Mouse (Mus musculus): ENCODE data around the gene E130309D02Rik. TPM values are rescaled to one million over a fixed set of nuclear protein-coding genes. Genes with fewer than 3 reads are reported as not detected.

Gene E130309D02Rik
- total RNA-seq, 2 experiments from 2014 or later: 8.1 to 11.2 TPM

DNA sequence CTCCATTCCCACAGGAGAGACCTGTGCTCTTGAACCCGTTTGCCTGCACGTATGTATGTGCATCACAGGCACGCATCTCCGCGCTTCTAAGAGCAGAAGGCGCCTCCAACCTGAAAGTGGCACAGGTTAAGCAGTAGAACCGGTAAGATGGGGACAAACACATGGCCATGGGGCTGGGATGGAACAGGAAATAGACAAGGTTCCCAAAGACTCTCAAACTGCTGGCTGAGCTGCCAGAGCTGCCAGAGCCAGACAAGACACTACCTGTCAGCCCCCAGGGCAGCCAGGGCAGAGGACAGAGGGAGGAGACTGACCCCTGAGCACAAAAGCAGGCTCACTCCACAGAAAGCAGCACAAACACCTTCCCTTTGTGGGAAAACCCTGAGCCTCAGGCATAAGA, 5.2 kb downstream of the E130309D02Rik start:
- DNase-seq: no peak

DNA sequence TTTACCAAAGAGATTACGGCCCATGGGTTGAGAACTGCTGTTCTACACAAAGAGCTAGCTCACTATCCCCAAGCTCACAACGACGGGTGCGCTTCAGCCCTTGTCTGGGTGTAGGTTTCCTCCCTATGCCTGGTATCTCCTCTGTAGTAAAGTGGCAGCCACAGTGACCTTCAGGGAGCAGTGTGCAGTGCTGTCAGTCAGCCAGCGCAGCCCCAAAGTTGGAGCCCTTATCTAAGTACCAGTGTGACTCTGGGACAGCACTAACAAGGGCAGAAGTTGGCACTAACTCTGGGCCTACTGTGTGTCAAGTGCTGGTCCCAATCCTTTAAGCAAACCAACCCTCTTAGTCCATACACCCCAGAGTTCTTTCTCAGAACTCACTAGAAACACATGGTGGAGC, 6.3 kb downstream of the E130309D02Rik start:
- no peak for DNase-seq

DNA sequence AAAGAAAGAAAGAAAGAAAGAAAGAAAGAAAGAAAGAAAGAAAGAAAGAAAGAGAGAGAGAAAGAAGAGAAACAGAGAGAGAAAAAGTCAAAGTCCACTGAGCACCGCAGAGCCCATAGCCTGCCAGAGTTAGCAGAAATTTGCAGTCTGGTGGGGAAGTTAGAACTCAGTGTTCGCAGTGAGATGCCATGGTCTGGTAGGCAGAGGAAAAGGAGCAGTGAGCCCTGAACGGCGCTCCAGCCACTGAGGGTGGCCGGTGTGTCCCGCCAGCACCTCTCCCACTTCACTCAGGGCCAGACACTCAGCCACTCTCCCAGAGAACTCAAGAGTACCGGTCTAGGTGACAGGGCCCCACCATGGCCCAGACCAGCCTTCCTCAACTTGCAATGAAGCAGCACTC, 10.9 kb downstream of the E130309D02Rik start:
- DNase-seq: no peak

DNA sequence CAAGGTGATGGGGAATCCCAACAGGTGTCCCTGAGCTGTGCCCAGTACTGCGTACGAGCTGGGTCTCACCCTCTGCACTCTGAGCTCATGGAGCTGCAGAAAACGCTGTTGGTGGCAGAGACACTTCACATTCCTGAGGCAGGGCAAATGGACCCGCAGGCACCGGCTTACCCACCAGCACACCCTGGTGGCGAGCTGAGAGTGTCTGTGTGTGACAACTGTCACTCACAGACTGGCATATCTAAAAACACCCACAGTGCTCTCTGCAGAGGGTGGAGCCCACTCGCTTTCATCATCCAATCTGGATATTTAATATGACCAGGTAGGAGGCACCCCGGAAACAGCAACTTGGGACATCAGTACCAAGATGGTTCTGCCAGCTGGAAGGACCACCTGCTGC, 13.9 kb downstream of the E130309D02Rik start:
- no peak for DNase-seq

DNA sequence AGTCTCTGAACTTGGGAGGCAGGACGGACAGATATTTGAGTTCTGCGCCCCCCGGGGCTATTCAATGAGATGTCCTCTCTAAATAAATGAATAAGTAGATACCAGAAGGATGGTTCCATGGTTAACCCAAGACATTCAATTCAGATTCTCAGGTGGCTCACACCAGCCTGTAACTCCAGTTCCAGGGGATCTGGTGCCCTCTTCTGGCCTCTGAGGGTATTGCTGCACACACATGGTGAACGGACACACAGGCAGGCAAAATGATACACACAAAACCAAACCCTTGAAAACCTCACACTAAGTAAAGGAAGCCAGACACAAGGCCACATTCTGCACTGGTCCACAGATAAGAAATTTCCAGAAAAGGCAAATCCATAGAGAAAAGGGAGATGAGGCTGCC, 15.5 kb downstream of the E130309D02Rik start:
- no peak for DNase-seq

DNA sequence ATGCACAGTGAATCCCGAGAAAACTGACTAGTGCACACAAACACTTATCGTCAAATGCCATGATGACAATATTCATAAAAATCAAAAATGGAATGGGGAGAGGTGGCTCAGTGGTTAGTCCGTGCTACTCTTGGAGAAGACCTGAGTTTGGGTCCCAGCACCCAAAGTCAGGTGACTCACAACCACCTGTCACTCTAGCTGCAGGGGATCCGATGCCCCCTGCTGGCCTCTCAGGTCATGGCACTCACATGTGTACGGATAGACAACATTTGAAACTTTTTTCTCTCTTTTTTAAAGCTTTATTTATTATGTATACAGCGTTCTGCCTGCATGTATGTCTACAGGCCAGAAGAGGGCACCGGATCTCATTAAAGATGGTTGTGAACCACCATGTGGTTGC, 16.8 kb downstream of the E130309D02Rik start:
- DNase-seq: no peak

DNA sequence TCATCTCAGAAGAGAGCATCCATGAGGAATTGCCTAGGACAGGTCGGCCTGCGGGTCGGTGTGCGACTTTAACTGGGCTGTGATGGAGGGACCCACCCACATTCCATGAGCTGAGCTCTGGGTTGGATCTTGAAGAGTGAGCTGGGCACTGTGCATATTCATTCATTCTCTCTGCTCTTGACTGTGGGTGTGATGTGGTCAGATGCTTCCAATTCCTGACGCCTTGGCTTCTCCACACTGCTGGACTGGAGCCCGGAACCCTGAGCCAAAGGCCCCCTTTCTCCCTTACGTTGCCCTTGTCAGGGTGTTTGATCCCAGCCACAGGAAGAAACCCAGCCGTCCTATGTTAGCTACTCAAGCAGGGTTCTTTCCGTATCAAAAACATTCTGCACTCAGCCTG, 17.2 kb downstream of the E130309D02Rik start:
- no peak for DNase-seq

DNA sequence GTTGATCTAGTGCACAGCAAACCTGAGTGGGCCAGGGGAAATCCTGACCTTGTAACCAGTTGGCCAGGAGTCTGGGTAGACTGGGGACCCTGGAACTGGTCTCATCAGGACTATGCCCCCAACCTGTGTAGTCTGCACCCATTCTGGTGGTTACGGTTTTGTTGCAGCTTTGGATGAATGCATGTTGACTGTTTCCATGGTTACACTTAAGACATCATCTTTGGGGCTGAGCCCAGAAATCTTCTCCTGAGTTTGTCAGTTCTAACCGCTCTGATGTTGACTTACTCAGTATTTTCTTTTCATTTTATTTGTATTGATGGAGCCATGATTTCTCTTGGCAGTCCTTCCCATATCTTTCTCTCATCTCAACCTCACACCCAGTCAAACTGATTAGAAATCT, 19.8 kb downstream of the E130309D02Rik start:
- no peak for DNase-seq

DNA sequence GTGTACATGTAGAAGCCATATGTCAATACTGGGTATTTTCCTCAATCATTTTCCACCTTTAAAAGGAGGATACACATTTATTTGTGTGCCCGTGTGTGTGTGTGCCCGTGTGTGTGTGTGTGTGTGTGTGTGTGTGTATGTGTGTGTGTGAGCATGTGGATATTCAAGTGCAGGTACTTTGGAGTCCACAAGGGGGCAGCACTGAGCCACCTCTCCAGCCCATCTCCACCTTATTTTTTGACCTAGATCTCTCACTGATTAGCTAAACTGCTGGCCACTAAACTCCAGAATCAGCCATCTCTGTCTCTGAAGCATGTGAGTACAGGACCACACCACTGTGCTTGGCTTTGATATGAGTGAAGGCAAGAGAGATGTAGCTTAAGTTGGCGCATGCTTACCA, 20.3 kb downstream of the E130309D02Rik start:
- no peak for DNase-seq

DNA sequence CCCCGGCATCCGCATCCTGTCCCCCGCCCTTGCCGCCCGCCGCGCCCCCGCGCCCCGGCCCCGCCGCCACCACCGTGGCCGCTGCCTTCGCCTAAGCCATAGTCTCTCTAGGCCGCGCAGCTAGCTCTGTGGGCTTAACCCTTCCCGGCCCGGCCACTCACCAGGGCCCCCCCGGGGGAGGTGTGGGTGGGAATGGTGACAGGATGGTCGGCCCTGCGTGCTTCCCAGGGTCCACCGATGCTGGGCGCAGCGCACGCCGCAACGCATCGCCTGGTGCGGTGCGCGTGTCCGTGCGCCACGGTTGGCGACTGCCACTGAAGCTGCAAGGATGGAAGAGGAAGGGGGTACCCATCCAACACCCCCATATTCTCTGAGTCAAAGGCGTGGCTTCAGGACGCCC, 21.8 kb downstream of the E130309D02Rik start, which contains the start of gene Zfp853:
Zfp853 (minus strand) TSS at position 220 of the 400 bp plus-strand sequence.
- no peak for DNase-seq

DNA sequence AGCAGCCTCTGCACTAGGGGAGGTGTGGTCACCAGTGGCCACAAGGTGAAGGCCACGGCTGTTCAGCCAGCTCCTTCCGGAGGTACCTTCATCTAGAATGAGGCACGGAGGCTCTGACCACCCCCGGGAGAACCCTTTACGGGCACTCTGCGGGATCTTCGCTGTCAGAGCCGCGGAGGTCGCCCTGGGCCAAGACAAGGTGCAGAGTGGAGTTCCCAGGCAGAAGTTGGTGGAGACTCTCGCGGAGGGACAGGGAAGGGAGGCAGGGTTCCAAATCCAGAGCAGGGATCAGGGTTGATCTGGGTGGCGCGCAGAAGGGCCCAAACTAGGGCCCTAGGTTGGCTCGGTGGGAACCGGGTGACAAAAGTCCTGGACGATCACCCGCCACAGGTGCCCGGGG, 22.3 kb downstream of the E130309D02Rik start:
- no peak for DNase-seq

DNA sequence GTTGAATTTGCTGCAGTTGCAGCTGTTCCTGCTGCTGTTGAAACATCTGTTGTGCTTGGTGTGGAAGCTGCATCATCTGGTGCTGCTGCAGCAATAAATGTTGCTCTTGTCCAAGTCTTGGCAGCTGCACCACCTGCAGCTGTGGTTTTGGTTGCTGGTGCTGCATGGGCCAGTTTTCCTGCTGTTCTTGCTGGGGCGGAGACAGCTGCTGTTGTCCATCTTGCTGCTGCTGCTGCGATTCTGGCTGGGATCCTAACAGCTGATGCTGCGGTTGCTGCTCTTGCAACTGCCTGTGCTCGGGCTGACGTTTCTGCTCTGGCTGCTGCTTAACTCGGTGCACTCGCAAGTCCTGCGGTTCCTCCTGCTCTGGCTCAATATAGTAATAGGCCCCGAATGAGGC, 25.9 kb downstream of the E130309D02Rik start:
- DNase-seq: no peak

DNA sequence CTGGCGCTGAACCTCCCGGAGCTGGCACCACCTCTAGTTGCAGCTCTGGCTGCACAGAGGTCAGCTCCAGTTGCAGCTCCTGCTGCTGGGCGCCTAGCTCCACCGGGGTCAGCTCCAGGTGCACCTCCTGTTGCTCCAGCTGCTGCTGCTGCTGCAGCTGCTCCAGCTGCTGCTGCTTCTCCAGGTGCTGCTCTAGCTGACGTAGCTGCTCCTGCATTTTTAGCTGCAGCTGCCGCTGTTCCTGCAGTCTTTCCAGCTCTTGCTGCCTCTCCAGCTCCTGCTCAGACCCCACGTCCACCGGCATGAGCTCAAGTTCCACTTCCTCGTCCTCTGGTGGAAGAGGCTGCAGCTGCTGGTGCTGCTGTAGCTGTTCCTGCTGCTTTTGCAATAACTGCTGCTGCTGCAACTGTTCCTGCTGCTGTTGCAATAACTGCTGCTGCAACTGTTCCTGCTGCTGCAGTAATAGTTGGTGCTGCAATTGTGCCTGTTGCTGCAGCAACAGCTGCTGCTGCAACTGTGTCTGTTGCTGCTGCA, 26.7 kb downstream of the E130309D02Rik start:
- no peak for DNase-seq

DNA sequence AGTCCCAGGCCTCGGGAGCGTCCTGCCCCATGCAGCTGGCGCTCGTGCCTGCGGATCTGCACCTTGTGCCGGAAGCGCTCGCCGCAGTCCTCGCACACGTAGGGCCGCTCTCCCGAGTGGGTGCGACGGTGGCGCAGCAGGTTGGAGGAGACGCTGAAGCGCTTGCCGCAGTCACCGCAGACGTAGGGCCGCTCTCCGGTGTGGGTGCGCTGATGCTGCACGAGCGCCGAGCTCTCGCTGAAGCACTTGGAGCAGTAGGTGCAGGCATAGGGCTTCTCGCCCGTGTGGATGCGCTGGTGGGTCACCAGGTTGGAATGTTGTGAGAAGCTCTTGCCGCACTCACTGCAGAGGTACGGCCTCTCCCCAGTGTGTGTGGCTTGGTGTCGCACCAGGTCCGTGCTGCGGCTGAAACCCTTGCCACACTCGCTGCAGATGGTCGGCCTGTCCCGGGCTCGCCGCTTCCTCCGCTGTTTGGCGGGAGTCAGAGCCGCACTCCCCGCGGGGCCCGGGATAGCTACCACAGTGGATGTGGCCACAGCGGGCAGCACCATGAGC, 27.3 kb downstream of the E130309D02Rik start:
- DNase-seq: no peak

DNA sequence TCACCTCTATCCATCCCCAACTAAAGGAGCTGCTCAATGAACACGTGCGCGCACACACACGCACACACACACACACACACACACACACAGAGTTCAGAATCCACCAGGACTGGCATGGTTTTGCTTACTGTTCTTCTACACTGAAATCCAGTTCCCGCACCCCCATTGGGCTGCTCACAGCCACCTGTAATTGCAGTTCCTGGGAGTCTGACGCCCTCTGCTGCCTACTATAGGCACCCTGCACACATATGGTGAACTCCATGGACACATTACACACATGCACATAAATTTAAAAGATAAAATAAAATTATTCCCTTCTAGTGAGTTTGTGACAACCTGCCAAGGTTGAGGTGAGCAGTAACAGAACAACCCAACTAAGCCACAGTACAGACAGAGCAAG, 30.4 kb downstream of the E130309D02Rik start:
- DNase-seq: no peak

DNA sequence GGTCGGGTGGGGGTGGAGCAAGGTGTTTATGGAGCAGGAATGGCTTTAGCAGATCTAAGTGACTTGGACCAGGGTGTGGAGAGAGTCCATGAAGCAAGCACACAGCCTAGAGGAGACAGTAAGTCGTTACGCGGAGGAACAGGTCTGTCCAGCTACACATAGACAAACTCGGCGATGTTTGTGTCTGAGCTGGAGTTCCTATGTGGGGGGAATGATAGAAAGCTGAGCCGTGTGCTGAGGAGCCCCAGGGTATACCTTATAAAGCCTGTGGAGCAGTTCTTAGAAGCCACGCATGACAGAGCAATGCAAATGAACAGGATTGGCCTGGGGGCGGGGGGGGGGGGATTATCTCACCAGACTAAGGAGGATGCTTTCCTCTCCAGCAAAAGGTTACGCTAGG, 35.9 kb downstream of the E130309D02Rik start:
- no peak for DNase-seq

DNA sequence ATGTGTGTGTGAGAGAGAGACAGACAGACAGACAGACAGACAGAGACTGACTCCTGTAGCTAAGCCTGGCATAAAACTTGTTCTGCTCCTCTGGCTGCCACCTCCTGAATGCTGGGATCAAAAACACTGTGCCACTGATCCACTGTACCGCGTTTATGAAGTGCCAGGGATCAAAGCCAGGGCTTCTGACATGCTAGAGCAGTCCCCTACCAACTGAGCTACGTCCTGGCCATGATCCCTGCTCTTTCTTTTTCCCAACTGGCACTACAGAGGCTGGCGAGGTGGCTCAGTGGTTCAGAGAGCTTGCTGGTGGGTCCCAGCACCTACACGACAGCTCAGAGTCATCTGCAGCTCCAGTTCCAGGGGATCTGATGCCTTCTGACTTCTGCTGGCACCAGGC, 39.4 kb downstream of the E130309D02Rik start:
- DNase-seq: no peak

DNA sequence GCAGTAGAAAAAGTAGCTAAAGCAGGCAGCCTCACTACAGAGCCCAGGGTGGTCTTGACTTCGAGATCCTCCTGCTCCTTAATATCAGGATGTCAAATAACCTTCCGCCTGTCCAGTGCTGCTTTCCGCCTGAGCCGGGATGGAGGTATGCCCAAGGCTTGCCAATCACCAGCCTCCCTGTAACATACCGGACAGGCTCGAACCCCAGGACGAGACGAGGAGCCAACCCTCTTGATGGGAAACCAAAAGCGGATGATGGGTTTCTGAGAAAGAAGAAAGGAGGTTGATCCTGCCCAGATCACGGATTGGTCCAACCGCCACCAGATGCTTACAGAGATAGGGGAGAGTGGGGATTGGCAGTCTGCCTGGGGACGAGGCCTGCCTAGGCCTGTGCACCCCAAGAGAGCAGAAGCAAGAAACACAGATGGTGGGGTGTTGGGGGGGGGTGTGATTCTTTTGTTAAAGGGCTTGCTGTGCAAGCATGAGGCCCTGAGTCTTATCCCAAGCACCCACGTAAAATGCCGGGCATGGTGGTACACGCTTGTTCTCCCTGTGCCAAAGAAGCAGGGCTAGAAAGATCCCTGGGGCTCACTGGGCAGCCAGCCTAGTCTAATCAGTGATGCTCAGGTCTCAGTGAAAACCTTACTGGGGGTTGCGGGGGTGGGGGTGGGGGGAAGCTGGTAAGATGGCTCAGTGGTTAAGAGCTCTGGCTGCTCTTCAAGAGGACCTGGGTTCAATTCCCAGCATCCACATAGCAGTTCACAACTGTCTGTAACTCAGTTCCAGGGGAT, 42.4 kb downstream of the E130309D02Rik start:
- DNase-seq: no peak

DNA sequence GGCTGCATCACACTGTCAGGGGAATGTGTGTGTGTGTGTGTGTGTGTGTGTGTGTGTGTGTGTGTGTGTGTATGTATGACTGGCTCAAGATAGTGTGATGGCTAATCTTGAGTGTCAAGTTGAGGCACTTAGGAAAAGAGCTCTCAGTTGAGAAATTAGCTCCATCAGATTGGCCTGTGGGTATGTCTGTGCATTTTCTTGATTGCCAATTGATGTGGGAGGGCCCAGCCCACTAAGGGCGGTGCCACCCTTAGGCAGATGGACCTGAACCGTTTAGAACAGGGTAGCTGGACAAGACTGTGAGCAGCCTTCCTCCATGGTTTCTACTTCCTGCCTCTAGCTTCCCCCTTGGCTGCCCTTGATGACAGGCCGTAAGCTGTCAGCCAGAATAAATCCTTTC, 43.1 kb downstream of the E130309D02Rik start:
- DNase-seq: no peak

DNA sequence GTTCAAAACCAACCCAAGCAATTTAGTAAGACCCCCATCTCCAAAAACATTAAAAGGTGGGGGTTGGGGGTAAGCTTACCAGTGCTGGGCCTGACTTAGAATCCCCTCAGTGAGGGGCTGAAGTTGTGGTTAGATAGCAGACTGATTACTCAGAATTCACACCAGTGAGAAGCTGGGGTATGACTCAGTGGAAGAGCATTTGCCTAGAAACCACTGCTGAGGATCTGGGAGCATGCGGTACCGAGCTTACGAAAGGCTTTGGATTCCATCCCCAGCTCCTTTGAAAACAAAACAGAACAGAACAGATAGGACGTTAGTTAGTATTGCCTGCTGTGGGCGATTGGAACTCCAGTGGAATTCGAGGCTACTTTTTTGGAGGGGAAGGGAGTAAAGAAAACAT, 43.5 kb downstream of the E130309D02Rik start:
- DNase-seq: no peak

DNA sequence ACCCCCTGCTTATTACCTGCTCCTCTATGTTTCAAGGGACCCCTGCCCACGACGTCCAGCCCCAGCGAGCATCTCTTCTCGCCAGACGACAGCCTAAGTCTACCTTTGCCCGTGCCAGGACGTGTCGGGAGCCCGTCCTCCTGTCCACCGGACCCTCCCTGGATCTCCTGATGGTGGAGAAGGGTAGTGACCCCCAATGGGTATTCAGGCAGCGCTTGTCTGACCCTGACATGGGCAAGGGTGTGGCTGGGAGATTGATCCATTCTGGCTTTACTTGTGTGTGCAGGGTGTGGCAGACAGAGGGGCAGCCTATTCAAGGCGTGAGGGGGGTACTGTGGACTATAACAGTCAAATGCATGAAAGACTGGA, 45.0 kb downstream of the E130309D02Rik start:
- DNase-seq: no peak

DNA sequence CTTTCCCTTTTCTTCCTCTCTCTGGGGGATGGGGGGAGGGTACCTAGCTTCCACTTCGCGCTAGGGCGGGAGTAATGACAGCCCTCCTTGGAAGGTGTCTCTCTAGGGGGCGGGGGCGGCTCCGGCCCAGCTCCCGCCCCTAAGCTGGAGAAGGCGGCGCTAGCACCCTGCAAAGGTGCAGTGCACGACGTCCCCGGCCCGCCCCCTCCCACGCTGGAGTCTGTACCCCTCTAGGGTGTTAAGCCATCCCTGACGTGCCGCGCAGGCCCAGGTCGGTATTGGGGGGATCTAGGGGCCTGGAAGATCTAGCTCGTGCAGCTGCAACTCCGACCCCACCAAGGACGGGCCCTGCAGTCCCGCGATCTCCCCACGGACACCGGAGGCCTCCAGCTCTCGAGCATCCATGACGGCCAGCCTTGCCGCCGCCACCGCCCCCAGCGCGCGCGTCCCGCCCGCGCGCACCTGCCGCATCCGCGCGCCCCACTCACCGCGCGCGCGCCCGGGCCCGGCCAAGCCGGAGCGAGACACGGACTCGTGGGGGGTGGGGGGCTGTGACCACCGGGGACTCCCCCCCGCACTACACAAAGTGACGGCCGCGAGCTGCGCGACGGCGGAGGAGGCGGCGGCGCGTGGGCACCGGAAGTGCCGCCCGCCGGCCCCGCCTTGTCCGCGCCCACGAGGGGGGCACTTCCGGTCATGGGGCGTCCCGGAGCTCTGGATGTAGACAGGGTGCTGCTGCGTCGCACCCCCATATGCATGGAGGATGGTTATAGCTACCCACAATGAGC, 45.6 kb downstream of the E130309D02Rik start, which contains the start of gene Zfp316:
Zfp316 (minus strand) TSS at position 660 of the 788 bp plus-strand sequence.
- peak; percentile 61 for DNase-seq

DNA sequence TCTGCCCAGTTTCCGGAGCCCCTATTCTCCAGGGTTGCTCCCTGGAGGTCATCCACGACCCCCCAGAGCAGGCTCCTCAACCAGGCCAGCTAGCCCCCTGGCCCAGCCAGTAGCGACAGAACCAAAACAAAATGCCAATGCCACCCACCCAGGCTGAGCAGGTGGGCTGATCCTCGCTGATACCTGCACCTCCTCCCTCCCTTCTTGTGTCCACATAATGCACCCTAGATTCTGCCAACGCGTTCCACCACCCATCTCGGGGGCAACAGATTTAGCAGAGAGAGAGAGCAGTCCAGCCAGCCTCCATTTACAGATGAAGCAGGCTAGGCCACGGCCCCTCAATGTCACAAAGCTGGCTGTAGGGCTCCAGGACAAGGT, 46.2 kb downstream of the E130309D02Rik start:
- DNase-seq: no peak

All from gastrocnemius, postnatal 25 days (tissue).